In the genomic region with DNA sequence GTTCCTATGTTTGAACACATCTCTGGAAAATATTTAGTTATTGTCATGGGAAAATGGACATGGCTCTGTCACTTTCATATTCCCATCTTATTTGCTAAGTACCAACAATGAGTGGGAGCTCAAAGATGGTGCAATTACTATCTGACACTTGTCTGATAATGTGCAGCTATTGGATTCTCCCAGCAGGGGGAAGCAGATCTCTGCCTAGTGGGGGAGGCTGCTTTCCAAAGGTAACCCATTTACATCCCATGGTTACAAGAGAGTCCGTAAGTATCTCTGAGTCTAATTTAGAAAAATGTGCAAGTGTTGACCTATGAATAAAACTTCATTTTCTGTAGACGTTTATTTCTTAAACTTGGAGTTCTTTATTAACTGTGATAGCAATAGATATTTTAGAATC, we compare ENCODE assay signal across 8 mouse cellular contexts.
DNase-seq lines count a peak whose midpoint lies in the region; ATAC-seq and TF ChIP-seq lines count a peak whose summit lies in the region.

No protein-coding gene starts in this region.

- DNase-seq in heart, adult 8-10 months (ENCODE audit: low spot score) = peak; percentile 21
- DNase-seq in heart, embryonic 10.5 days (ENCODE audit: low spot score) = no peak
- peak; percentile 61 for DNase-seq in 3T3-L1 (ENCODE audit: low read depth, low spot score)
- DNase-seq in WW6 (ENCODE audit: low read depth, low spot score) = peak; percentile 3
- peak; percentile 17 for DNase-seq in forebrain, postnatal 0 days
- no peak for DNase-seq in ovary, postnatal 36 days (ENCODE audit: low spot score)
- no peak for DNase-seq in urinary bladder, postnatal 4 days (ENCODE audit: low spot score in 2 of 2)
- DNase-seq in left cerebral cortex, postnatal 14 days (ENCODE audit: low spot score in 2 of 2) = no peak

- peak; percentile 59 for TF ChIP-seq CTCF in forebrain, postnatal 0 days (IDR thresholded peaks at IDR 0.05; ENCODE audit: low read depth)

- no peak overlapping the region for H3K27ac ChIP-seq in heart, embryonic 10.5 days
- H3K27ac ChIP-seq in forebrain, postnatal 0 days (ENCODE audit: low read depth, low read length) = no peak overlapping the region

- H3K9ac ChIP-seq in forebrain, postnatal 0 days = no peak overlapping the region

- no peak overlapping the region for H3K4me3 ChIP-seq in heart, embryonic 10.5 days
- no peak overlapping the region for H3K4me3 ChIP-seq in forebrain, postnatal 0 days (ENCODE audit: low read depth, low read length)

- ATAC-seq in forebrain, postnatal 0 days = no peak

- H3K4me1 ChIP-seq in heart, embryonic 10.5 days = no peaks in the 10 kb centered on the region
- H3K4me1 ChIP-seq in forebrain, postnatal 0 days (ENCODE audit: insufficient read depth) = no peaks in the 10 kb centered on the region

- H3K36me3 ChIP-seq in heart, embryonic 10.5 days = no peaks in the 10 kb centered on the region
- H3K36me3 ChIP-seq in forebrain, postnatal 0 days (ENCODE audit: insufficient read depth) = no peaks in the 10 kb centered on the region

- H3K4me2 ChIP-seq in forebrain, postnatal 0 days (ENCODE audit: low read depth) = no peak overlapping the region

- H3K27me3 ChIP-seq in heart, embryonic 10.5 days (ENCODE audit: insufficient read depth, poor library complexity, severe bottlenecking) = no peaks in the 10 kb centered on the region
- no peaks in the 10 kb centered on the region for H3K27me3 ChIP-seq in forebrain, postnatal 0 days (ENCODE audit: insufficient read depth, low read length)

- WGBS in heart, embryonic 10.5 days = 55% methylated on average over 2 of the region's 2 CpGs
- 60% methylated on average over 2 of the region's 2 CpGs for WGBS in forebrain, postnatal 0 days

- intact Hi-C loops in left cerebral cortex, postnatal 14 days (cut with DNase I) = loop anchor here (5.0 kb wide), 1 partner anchor 101 kb away; no protein-coding TSS in a partner anchor

- no peaks in the 10 kb centered on the region for H3K9me3 ChIP-seq in heart, embryonic 10.5 days
- no peaks in the 10 kb centered on the region for H3K9me3 ChIP-seq in forebrain, postnatal 0 days (ENCODE audit: low read length)

Comparison
In these comparisons a context has a peak if more than half of its experiments do, and no peak if none do; other contexts are left out.
1. DNase-seq: peak in heart, adult 8-10 months (single experiment), 3T3-L1 (single experiment), WW6 (single experiment) and forebrain, postnatal 0 days (single experiment); none in heart, embryonic 10.5 days (single experiment), ovary, postnatal 36 days (single experiment), urinary bladder, postnatal 4 days (0 of 2) and left cerebral cortex, postnatal 14 days (0 of 2).